Mouse (Mus musculus): Measurements from ENCODE around the gene Plekha4. TPM values are rescaled to one million over a fixed set of nuclear protein-coding genes. Genes with fewer than 3 reads are reported as not detected.

Plekha4 gene
- polyA plus RNA-seq, 1 experiment = 1.2 TPM

- WGBS = 85% methylated on average over 16 of the region's 16 CpGs
Observed at GRCm38 (mm10) chr7:45549641-45550436, 23.7 kb downstream of the Plekha4 start.

DNA sequence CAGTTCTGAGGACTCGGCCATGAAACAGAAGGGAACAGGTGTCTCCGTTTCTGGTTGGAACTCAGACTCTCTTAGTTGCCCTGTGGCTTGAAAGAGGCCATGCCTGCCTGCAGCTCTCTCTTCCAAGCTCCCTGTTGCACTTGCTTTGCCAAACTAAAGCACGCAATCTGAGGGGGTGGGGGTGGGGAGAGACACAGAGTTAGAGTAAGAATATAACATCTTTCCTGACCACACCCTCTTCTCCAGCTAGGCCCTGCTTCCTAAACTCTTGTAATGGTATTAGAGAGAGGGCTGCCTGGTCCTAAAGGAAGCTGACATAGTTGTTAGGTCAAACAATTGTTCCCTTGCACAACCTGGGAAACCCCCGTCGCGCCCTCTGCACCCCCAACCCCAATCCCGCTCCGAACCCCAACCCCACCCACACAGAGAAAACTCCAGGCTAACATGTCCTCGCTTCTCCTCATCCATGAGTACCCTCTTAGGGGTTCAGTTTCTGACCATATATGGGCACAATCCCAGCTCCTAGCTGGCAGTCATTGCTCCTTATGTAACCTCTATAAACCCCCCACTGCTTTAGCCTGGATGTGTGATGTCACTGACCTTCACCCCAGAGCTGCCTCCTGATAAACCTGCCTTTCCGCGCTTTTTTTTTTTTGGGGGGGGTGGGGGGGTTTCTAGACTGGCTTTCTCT lies 24.8 kb downstream of the Plekha4 start:
- no peaks in the 10 kb centered on the region for H3K27me3 ChIP-seq (ENCODE audit: control insufficient read depth, insufficient read depth, low read length)
- no peak overlapping the region for H3K4me3 ChIP-seq (replicated peaks; ENCODE audit: insufficient read depth, low read depth, low read length)
- no peak overlapping the region for H3K27ac ChIP-seq (ENCODE audit: insufficient read depth, low read length)
- no peaks in the 10 kb centered on the region for H3K4me1 ChIP-seq (ENCODE audit: control insufficient read depth, insufficient read depth, low read length)
- 80% methylated on average over 11 of the region's 11 CpGs for WGBS
- no peak for TF ChIP-seq POLR2A (IDR thresholded peaks at IDR 0.05; ENCODE audit: borderline replicate concordance, insufficient read depth, low read length)
- TF ChIP-seq CTCF (IDR thresholded peaks at IDR 0.05; ENCODE audit: borderline replicate concordance, insufficient read depth, low read depth, low read length) = no peak
- no peak for DNase-seq

More at GRCm38 (mm10) chr7:45549641-45550436, 23.7 kb downstream of the Plekha4 start:
- no peaks in the 10 kb centered on the region for H3K4me1 ChIP-seq (ENCODE audit: control insufficient read depth, insufficient read depth, low read length)
- TF ChIP-seq CTCF (IDR thresholded peaks at IDR 0.05; ENCODE audit: borderline replicate concordance, insufficient read depth, low read depth, low read length) = no peak
- TF ChIP-seq POLR2A (IDR thresholded peaks at IDR 0.05; ENCODE audit: borderline replicate concordance, insufficient read depth, low read length) = no peak
- H3K4me3 ChIP-seq (replicated peaks; ENCODE audit: insufficient read depth, low read depth, low read length) = no peak overlapping the region
- H3K27ac ChIP-seq (ENCODE audit: insufficient read depth, low read length) = no peak overlapping the region
- DNase-seq = no peak
- no peaks in the 10 kb centered on the region for H3K27me3 ChIP-seq (ENCODE audit: control insufficient read depth, insufficient read depth, low read length)

DNA sequence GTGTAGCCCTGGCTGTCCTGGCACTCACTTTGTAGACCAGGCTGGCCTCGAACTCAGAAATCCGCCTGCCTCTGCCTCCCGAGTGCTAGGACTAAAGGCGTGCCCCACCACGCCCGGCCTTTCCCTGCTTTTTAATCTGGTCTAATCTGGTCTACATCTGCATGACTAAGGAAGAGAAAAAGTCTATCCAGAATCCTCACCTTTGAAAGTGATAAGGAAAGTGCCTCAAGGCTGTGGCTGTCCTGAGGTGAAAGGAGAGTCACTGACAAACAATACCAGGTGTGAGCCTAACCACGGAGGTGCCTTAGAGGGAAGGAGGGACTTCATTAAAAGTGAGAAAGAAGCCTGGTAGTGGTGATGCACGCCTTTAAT lies 25.4 kb downstream of the Plekha4 start:
- 85% methylated on average over 8 of the region's 8 CpGs for WGBS
- no peak for DNase-seq
- Histone ChIP-seq H3K27me3 (ENCODE audit: control insufficient read depth, insufficient read depth, low read length) (no peaks in the 10 kb centered on the region), H3K4me3 (replicated peaks; ENCODE audit: insufficient read depth, low read depth, low read length) (no peak overlapping the region), H3K27ac (ENCODE audit: insufficient read depth, low read length) (no peak overlapping the region), H3K4me1 (ENCODE audit: control insufficient read depth, insufficient read depth, low read length) (no peaks in the 10 kb centered on the region)
- TF ChIP-seq POLR2A (IDR thresholded peaks at IDR 0.05; ENCODE audit: borderline replicate concordance, insufficient read depth, low read length) (no peak), CTCF (IDR thresholded peaks at IDR 0.05; ENCODE audit: borderline replicate concordance, insufficient read depth, low read depth, low read length) (no peak)

DNA sequence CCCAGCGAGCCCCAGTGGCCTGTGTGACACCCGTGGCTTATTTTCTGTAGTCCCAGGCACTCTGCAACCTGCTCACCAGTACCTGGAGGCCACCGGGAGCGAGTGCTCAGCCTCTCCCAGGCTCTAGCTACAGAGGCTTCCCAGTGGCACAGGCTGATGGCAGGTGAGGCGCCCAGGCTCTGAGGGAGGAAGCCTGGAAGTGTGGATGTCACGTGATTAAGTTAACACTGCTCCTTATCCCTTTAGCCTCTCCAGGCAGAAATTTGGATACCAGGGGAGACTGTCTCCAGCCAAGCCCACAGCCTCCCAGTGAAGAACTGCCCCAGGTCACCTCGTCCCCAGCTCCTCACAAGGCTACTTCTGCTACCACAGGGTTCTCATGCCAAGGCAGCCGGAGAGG lies 27.4 kb downstream of the Plekha4 start:
- no peak overlapping the region for H3K27ac ChIP-seq (ENCODE audit: insufficient read depth, low read length)
- no peak for DNase-seq
- no peak overlapping the region for H3K4me3 ChIP-seq (replicated peaks; ENCODE audit: insufficient read depth, low read depth, low read length)
- no peaks in the 10 kb centered on the region for H3K4me1 ChIP-seq (ENCODE audit: control insufficient read depth, insufficient read depth, low read length)
- WGBS = 74% methylated on average over 8 of the region's 8 CpGs
- no peaks in the 10 kb centered on the region for H3K27me3 ChIP-seq (ENCODE audit: control insufficient read depth, insufficient read depth, low read length)
- TF ChIP-seq POLR2A (IDR thresholded peaks at IDR 0.05; ENCODE audit: borderline replicate concordance, insufficient read depth, low read length) (no peak), CTCF (IDR thresholded peaks at IDR 0.05; ENCODE audit: borderline replicate concordance, insufficient read depth, low read depth, low read length) (no peak)

- Histone ChIP-seq H3K4me3 (replicated peaks; ENCODE audit: insufficient read depth, low read depth, low read length) (no peak overlapping the region), H3K4me1 (ENCODE audit: control insufficient read depth, insufficient read depth, low read length) (no peaks in the 10 kb centered on the region), H3K27me3 (ENCODE audit: control insufficient read depth, insufficient read depth, low read length) (no peaks in the 10 kb centered on the region), H3K27ac (ENCODE audit: insufficient read depth, low read length) (no peak overlapping the region)
- WGBS = 94% methylated on average over 2 of the region's 2 CpGs
- TF ChIP-seq POLR2A (IDR thresholded peaks at IDR 0.05; ENCODE audit: borderline replicate concordance, insufficient read depth, low read length) (no peak), CTCF (IDR thresholded peaks at IDR 0.05; ENCODE audit: borderline replicate concordance, insufficient read depth, low read depth, low read length) (no peak)
- no peak for DNase-seq
Observed at GRCm38 (mm10) chr7:45553990-45554389, 27.9 kb downstream of the Plekha4 start.

DNA sequence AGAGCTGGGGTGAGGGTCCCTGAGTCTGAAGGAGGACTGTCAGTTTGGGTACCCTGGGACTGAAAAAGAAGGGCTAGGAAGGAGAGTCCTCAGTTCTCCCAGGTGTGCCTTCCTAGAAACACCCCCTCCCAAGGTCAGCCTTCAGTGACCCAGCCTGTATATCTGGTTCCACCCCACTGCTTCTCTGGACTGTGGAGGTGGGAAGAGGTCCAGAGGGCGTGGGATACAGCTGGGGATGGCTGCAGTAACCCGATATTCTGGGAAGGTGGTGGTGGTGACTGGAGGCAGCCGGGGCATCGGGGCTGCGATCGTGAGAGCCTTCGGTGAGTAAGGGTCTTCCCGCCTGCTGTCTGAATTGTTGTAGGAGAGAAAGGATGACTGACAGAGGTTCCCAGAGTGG lies 28.6 kb downstream of the Plekha4 start, which contains the start of gene Hsd17b14:
Gene Hsd17b14 (plus strand): TSS at position 150 of the 400 bp plus-strand sequence.
- TF ChIP-seq CTCF (IDR thresholded peaks at IDR 0.05; ENCODE audit: borderline replicate concordance, insufficient read depth, low read depth, low read length) = no peak
- no peak for TF ChIP-seq POLR2A (IDR thresholded peaks at IDR 0.05; ENCODE audit: borderline replicate concordance, insufficient read depth, low read length)
- Histone ChIP-seq H3K27me3 (ENCODE audit: control insufficient read depth, insufficient read depth, low read length) (no peaks in the 10 kb centered on the region), H3K27ac (ENCODE audit: insufficient read depth, low read length) (no peak within 1 kb of the TSS), H3K4me1 (ENCODE audit: control insufficient read depth, insufficient read depth, low read length) (no peaks in the 10 kb centered on the region), H3K4me3 (replicated peaks; ENCODE audit: insufficient read depth, low read depth, low read length) (no peak within 1 kb of the TSS)
- DNase-seq = no peak
- WGBS = 23% methylated on average over 8 of the region's 8 CpGs

DNA sequence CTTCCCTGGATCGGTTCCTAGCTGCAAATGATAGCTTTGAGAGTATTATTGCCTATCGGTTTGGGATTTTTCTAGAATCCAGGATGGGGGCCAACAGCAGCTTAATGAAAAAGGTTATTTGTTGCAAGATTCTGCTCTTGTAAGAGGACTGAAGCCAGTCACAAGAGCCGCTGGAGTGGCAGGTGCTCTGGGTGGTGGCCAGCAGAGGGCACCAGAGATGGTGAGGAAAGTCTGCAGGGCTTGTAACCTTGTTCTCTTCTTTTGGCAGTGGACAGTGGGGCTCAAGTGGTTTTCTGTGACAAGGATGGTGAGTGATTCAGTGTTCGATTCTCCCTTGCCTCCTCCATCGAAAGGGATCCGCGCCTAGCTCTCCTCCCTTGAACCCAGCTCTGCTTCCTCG lies 29.7 kb downstream of the Plekha4 start:
- 24% methylated on average over 8 of the region's 8 CpGs for WGBS
- no peaks in the 10 kb centered on the region for H3K27me3 ChIP-seq (ENCODE audit: control insufficient read depth, insufficient read depth, low read length)
- no peak overlapping the region for H3K4me3 ChIP-seq (replicated peaks; ENCODE audit: insufficient read depth, low read depth, low read length)
- H3K4me1 ChIP-seq (ENCODE audit: control insufficient read depth, insufficient read depth, low read length) = no peaks in the 10 kb centered on the region
- H3K27ac ChIP-seq (ENCODE audit: insufficient read depth, low read length) = no peak overlapping the region
- DNase-seq = peak; percentile 80 to 87
- no peak for TF ChIP-seq POLR2A (IDR thresholded peaks at IDR 0.05; ENCODE audit: borderline replicate concordance, insufficient read depth, low read length)
- TF ChIP-seq CTCF (IDR thresholded peaks at IDR 0.05; ENCODE audit: borderline replicate concordance, insufficient read depth, low read depth, low read length) = peak; percentile 94

- Histone ChIP-seq H3K27me3 (ENCODE audit: control insufficient read depth, insufficient read depth, low read length) (no peaks in the 10 kb centered on the region), H3K4me1 (ENCODE audit: control insufficient read depth, insufficient read depth, low read length) (no peaks in the 10 kb centered on the region), H3K27ac (ENCODE audit: insufficient read depth, low read length) (no peak overlapping the region), H3K4me3 (replicated peaks; ENCODE audit: insufficient read depth, low read depth, low read length) (no peak overlapping the region)
- TF ChIP-seq CTCF (IDR thresholded peaks at IDR 0.05; ENCODE audit: borderline replicate concordance, insufficient read depth, low read depth, low read length) = no peak
- no peak for TF ChIP-seq POLR2A (IDR thresholded peaks at IDR 0.05; ENCODE audit: borderline replicate concordance, insufficient read depth, low read length)
- no peak for DNase-seq
- 62% methylated on average over 6 of the region's 6 CpGs for WGBS
Observed at GRCm38 (mm10) chr7:45558907-45559306, 32.8 kb downstream of the Plekha4 start.

Data from cerebellum, adult 2 months (tissue).